Mouse (Mus musculus) CH12.LX (cell line): ENCODE measurements at regions not wholly inside any gene's neighbourhood (a gene's known extent, or its start where the extent isn't known, plus 50 kb on each side); places are given as distances from the start of the nearest gene placed in this dataset.

ENCODE experiments used
- DNase-seq: peaks from one replicate; pipeline ENCODE4 v3.0.0-alpha.2; 2013; ENCODE audit errors: extremely low read depth
- H3K27ac ChIP-seq: 2 replicates; pipeline ENCODE4 v1.5.1; 2012; ENCODE audit warnings: low read depth, mild to moderate bottlenecking, control low read depth, moderate library complexity; ENCODE audit not compliant: insufficient read depth
- H3K27me3 ChIP-seq: replicated peaks from 2 replicates; pipeline ENCODE3; 2012; ENCODE audit warnings: inconsistent platforms
- H3K36me3 ChIP-seq, 2 experiments: replicated peaks in 1 of 2; 2 replicates each; pipeline versions ENCODE3 to v1.6.1; 2012; ENCODE audit warnings: inconsistent platforms in 1 of 2, low read length in 1 of 2, mild to moderate bottlenecking in 1 of 2, mixed read lengths in 1 of 2, moderate library complexity in 1 of 2; ENCODE audit not compliant: control insufficient read depth in 1 of 2, insufficient read depth in 1 of 2
- H3K4me1 ChIP-seq, 2 experiments: 2 replicates each; pipeline ENCODE4 v1.6.1; 2012; ENCODE audit warnings: inconsistent platforms in 1 of 2, moderate library complexity in 1 of 2; ENCODE audit not compliant: insufficient read depth in 2 of 2, control insufficient read depth in 1 of 2
- H3K4me2 ChIP-seq: 2 replicates; pipeline ENCODE4 v1.6.1; 2012; ENCODE audit warnings: low read depth, mild to moderate bottlenecking, control low read depth; ENCODE audit not compliant: poor library complexity, insufficient read depth, severe bottlenecking
- H3K4me3 ChIP-seq, 3 experiments: fragments of 150-350 bp in 1 of 3; sonication (generic) in 1 of 3; replicated peaks in 1 of 3; 2 replicates each; pipeline versions ENCODE3 to v1.5.1; 2011 to 2012; ENCODE audit warnings: low read depth in 2 of 3, low read length in 2 of 3, mild to moderate bottlenecking in 2 of 3, moderate library complexity in 2 of 3, control low read depth in 1 of 3, improper control_type of control experiment in 1 of 3, inconsistent platforms in 1 of 3, mixed read lengths in 1 of 3; ENCODE audit not compliant: poor library complexity in 1 of 3
- H3K79me2 ChIP-seq: replicated peaks from 2 replicates; pipeline ENCODE4 v1.6.1; 2012; ENCODE audit warnings: mild to moderate bottlenecking, moderate library complexity; ENCODE audit not compliant: control insufficient read depth, poor library complexity, insufficient read depth, severe bottlenecking; ENCODE audit errors: extremely low read depth
- H3K9ac ChIP-seq: 2 replicates; pipeline ENCODE4 v1.6.1; 2012; ENCODE audit warnings: low read depth, mild to moderate bottlenecking, control low read depth, moderate library complexity; ENCODE audit not compliant: insufficient read depth
- H3K9me3 ChIP-seq: replicated peaks from 2 replicates; pipeline ENCODE3; 2012; ENCODE audit warnings: low read length, inconsistent platforms, mixed read lengths
- CHD1 ChIP-seq: IDR thresholded peaks from 2 replicates; pipeline ENCODE4 v1.6.1; 2012; ENCODE audit warnings: low read depth, low read length, improper control_type of control experiment, inconsistent platforms
- CTCF ChIP-seq, 2 experiments: IDR thresholded peaks in 1 of 2; conservative IDR thresholded peaks in 1 of 2; 2 replicates each; pipeline ENCODE4 v1.5.1; 2011 to 2012; ENCODE audit warnings: low read depth in 2 of 2, low read length in 2 of 2, improper control_type of control experiment in 1 of 2, inconsistent platforms in 1 of 2, mild to moderate bottlenecking in 1 of 2, moderate library complexity in 1 of 2
- EP300 ChIP-seq: IDR thresholded peaks from 2 replicates; pipeline ENCODE4 v1.6.1; 2011; ENCODE audit warnings: low read length, improper control_type of control experiment
- JUND ChIP-seq: conservative IDR thresholded peaks from 2 replicates; pipeline ENCODE4 v1.6.1; 2011; ENCODE audit warnings: low read depth, low read length, improper control_type of control experiment
- MAFK ChIP-seq: IDR thresholded peaks from 2 replicates; pipeline ENCODE4 v1.6.1; 2011; ENCODE audit warnings: low read length, improper control_type of control experiment; ENCODE audit not compliant: insufficient replicate concordance
- MXI1 ChIP-seq: IDR thresholded peaks from 2 replicates; pipeline ENCODE4 v1.6.1; 2011; ENCODE audit warnings: mild to moderate bottlenecking, low read depth, low read length, improper control_type of control experiment
- MYC ChIP-seq: IDR thresholded peaks from 2 replicates; pipeline ENCODE4 v1.6.1; 2011; ENCODE audit warnings: low read depth, mild to moderate bottlenecking, improper control_type of control experiment, low read length
- NELFE ChIP-seq: IDR thresholded peaks from 2 replicates; pipeline ENCODE4 v1.6.1; 2011; ENCODE audit warnings: low read depth, low read length, improper control_type of control experiment
- NRF1 ChIP-seq: IDR thresholded peaks from 2 replicates; pipeline ENCODE4 v1.6.1; 2014; ENCODE audit warnings: low read depth, mild to moderate bottlenecking, inconsistent platforms, low read length, improper control_type of control experiment, moderate library complexity
- PAX5 ChIP-seq: IDR thresholded peaks from 2 replicates; pipeline ENCODE4 v1.6.1; 2012; ENCODE audit warnings: low read length, inconsistent platforms, mixed read lengths
- POLR2AphosphoS2 ChIP-seq: IDR thresholded peaks from 2 replicates; pipeline ENCODE4 v1.6.1; 2011; ENCODE audit warnings: low read depth, low read length, improper control_type of control experiment
- RCOR1 ChIP-seq: conservative IDR thresholded peaks from 2 replicates; pipeline ENCODE4 v1.6.1; 2012; ENCODE audit warnings: low read depth, mild to moderate bottlenecking, inconsistent platforms, low read length, improper control_type of control experiment
- SIN3A ChIP-seq: IDR thresholded peaks from 2 replicates; pipeline ENCODE4 v1.6.1; 2012; ENCODE audit warnings: low read length, improper control_type of control experiment, inconsistent platforms
- SMC3 ChIP-seq: IDR thresholded peaks from 2 replicates; pipeline ENCODE4 v1.6.1; 2011; ENCODE audit warnings: low read depth, low read length, improper control_type of control experiment
- TBP ChIP-seq: conservative IDR thresholded peaks from 2 replicates; pipeline ENCODE4 v1.6.1; 2011; ENCODE audit warnings: low read depth, low read length, improper control_type of control experiment
- TCF12 ChIP-seq: IDR thresholded peaks from 2 replicates; pipeline ENCODE4 v1.6.1; 2014; ENCODE audit warnings: low read depth, mild to moderate bottlenecking, inconsistent platforms, low read length, improper control_type of control experiment
- UBTF ChIP-seq: IDR thresholded peaks from 2 replicates; pipeline ENCODE4 v1.6.1; 2012; ENCODE audit warnings: low read depth, mild to moderate bottlenecking, inconsistent platforms, low read length, improper control_type of control experiment, moderate library complexity
- USF1 ChIP-seq: IDR thresholded peaks from 2 replicates; pipeline ENCODE4 v1.6.1; 2014; ENCODE audit warnings: low read depth, mild to moderate bottlenecking, inconsistent platforms, low read length, improper control_type of control experiment
- ZC3H11A ChIP-seq: IDR thresholded peaks from 2 replicates; pipeline ENCODE4 v1.6.1; 2012; ENCODE audit warnings: low read depth, mild to moderate bottlenecking, inconsistent platforms, low read length, improper control_type of control experiment
- ZKSCAN1 ChIP-seq: IDR thresholded peaks from 2 replicates; pipeline ENCODE4 v1.6.1; 2012; ENCODE audit warnings: low read depth, inconsistent platforms, low read length, improper control_type of control experiment, borderline replicate concordance
- ZMIZ1 ChIP-seq: IDR thresholded peaks from 2 replicates; pipeline ENCODE4 v1.6.1; 2012; ENCODE audit warnings: low read depth, mild to moderate bottlenecking, inconsistent platforms, low read length, improper control_type of control experiment
- ZNF384 ChIP-seq: IDR thresholded peaks from 2 replicates; pipeline ENCODE4 v1.6.1; 2012; ENCODE audit warnings: low read depth, low read length, improper control_type of control experiment, inconsistent platforms
- dilution Hi-C: fragments of 300-500 bp; cut with MboI; formaldehyde crosslinking; loops from 2 replicates; pipeline ENCODE4 v1.14.3; 2020; ENCODE audit warnings: low sequenced_read_pairs; ENCODE audit not compliant: extremely low pct_unique_long_range_greater_than_20kb, extremely low pct_ligation_motif_present
- in situ Hi-C: fragments of 300-500 bp; cut with MboI; formaldehyde crosslinking; loops from 3 replicates; pipeline ENCODE4 v1.14.3; 2019; ENCODE audit warnings: low sequenced_read_pairs, low pct_ligation_motif_present, low pct_unique_long_range_greater_than_20kb, mixed read lengths

DNA sequence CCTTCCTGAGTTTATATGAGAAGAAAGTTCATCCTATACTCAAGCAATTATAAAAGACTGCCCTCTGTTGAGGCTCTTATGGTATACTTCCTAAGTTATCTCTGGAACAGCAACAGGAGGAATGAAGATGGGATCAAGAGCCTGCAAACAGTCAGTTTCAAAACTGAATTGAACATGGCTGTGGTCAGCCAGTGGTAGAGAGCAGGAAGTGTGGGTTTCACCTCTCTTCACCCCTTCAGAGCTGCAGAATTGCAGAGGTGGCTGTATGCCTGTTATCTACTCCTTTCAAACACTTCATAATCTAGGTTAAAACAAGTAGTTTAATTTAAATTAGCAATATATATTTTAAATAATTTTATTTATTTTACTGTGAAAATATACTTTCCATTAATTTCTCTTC is 854.8 kb upstream of the Sel1l start:
- H3K27ac ChIP-seq, result no peak overlapping the region
- dilution Hi-C loops (no loop called here), in situ Hi-C loops (no loop called here)
- no peaks in the 10 kb centered on the region for H3K79me2 ChIP-seq
- H3K9me3 ChIP-seq, result no peaks in the 10 kb centered on the region
- no peaks in the 10 kb centered on the region for H3K27me3 ChIP-seq
- no peak for TF ChIP-seq MYC
- TF ChIP-seq MXI1, result no peak
- no peak for TF ChIP-seq NELFE
- TF ChIP-seq JUND, result no peak
- TF ChIP-seq ZKSCAN1, result no peak
- no peak for TF ChIP-seq NRF1
- TF ChIP-seq, all 38 proteins: peak for 0
- no peak overlapping the region for H3K4me3 ChIP-seq
- no peak for DNase-seq
- H3K4me1 ChIP-seq, result no peaks in the 10 kb centered on the region
- H3K36me3 ChIP-seq, result no peaks in the 10 kb centered on the region
- H3K9ac ChIP-seq, result no peak overlapping the region
- no peak overlapping the region for H3K4me2 ChIP-seq

DNA sequence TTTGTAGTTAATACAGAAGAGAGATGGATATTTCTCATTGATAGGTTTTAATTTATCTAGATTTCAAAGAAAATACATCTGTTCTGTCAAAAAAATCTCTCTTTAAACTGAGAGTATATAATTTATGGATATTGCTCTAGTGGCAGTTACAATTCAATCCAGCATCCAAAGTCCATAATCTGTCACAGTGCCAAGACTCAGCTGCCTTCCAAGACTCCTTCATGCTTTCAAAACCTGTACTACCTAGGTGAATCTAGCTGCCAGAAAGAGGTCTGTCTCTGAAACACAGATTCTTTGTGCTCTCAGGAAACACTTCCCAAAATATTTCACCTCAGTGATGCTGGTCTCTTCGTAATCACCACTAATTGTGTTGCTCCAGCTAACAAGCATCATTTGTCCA is 844.0 kb upstream of the Sel1l start:
- H3K79me2 ChIP-seq, result no peaks in the 10 kb centered on the region
- in situ Hi-C loops (no loop called here), dilution Hi-C loops (no loop called here)
- no peaks in the 10 kb centered on the region for H3K4me1 ChIP-seq
- H3K9me3 ChIP-seq, result no peaks in the 10 kb centered on the region
- H3K27me3 ChIP-seq, result no peaks in the 10 kb centered on the region
- no peak overlapping the region for H3K9ac ChIP-seq
- H3K36me3 ChIP-seq, result no peaks in the 10 kb centered on the region
- H3K27ac ChIP-seq, result no peak overlapping the region
- H3K4me2 ChIP-seq, result no peak overlapping the region
- TF ChIP-seq PAX5, result no peak
- no peak for TF ChIP-seq NELFE
- TF ChIP-seq ZNF384, result no peak
- no peak for TF ChIP-seq USF1
- TF ChIP-seq SIN3A, result no peak
- TF ChIP-seq RCOR1, result no peak
- no peak for TF ChIP-seq MYC
- no peak for DNase-seq
- H3K4me3 ChIP-seq, result no peak overlapping the region

GRCm38 (mm10) chr12:92672396-92672795 is 823.4 kb upstream of the Sel1l start:
- no peak overlapping the region for H3K27ac ChIP-seq
- no peak overlapping the region for H3K4me3 ChIP-seq
- no peak overlapping the region for H3K9ac ChIP-seq
- H3K36me3 ChIP-seq, result no peaks in the 10 kb centered on the region
- no peak for DNase-seq
- TF ChIP-seq NELFE (no peak), RCOR1 (no peak), PAX5 (no peak), SMC3 (no peak), TBP (no peak), CTCF (conservative IDR thresholded peaks at IDR 0.05 in 1 of 2, IDR thresholded peaks at IDR 0.05 in 1 of 2; ENCODE audit: low read depth in 2 of 2, low read length in 2 of 2) (no peak), UBTF (no peak), EP300 (no peak), ZC3H11A (no peak), ZMIZ1 (no peak), POLR2AphosphoS2 (no peak), TCF12 (no peak), CHD1 (no peak), MXI1 (no peak), MAFK (no peak)
- TF ChIP-seq, all 38 proteins: peak for 0
- H3K4me1 ChIP-seq, result no peaks in the 10 kb centered on the region
- dilution Hi-C loops (no loop called here), in situ Hi-C loops (no loop called here)
- H3K27me3 ChIP-seq, result no peaks in the 10 kb centered on the region
- no peaks in the 10 kb centered on the region for H3K9me3 ChIP-seq
- H3K4me2 ChIP-seq, result no peak overlapping the region
- H3K79me2 ChIP-seq, result no peaks in the 10 kb centered on the region
